Mouse (Mus musculus) stomach, postnatal 0 days (tissue): ENCODE measurements at regions not wholly inside any gene's neighbourhood (a gene's known extent, or its start where the extent isn't known, plus 50 kb on each side); places are given as distances from the start of the nearest gene placed in this dataset.

Experiments used
- ATAC-seq: fragments of 200-750 bp; cut with Nextera tagmentation; 2 replicates; pipeline ENCODE4 v1.8.0; 2017; ENCODE audit not compliant: low FRiP score, low TSS enrichment
- DNase-seq: peaks from one replicate; pipeline ENCODE4 v3.0.0-alpha.2; 2016; ENCODE audit warnings: low spot score
- H3K27ac ChIP-seq: fragments of 300-500 bp; sonication (generic); replicated peaks from 2 replicates; pipeline ENCODE4 v1.5.1; 2014; ENCODE audit warnings: mild to moderate bottlenecking, control low read depth
- H3K27me3 ChIP-seq: fragments of 300-500 bp; sonication (generic); 2 replicates; pipeline ENCODE4 v1.6.1; 2014; ENCODE audit warnings: low read length; ENCODE audit not compliant: control insufficient read depth, insufficient read depth
- H3K36me3 ChIP-seq: fragments of 300-500 bp; sonication (generic); 2 replicates; pipeline ENCODE4 v1.6.1; 2014; ENCODE audit warnings: low read length, mixed read lengths; ENCODE audit not compliant: control insufficient read depth, insufficient read depth
- H3K4me1 ChIP-seq: fragments of 300-500 bp; sonication (generic); replicated peaks from 2 replicates; pipeline ENCODE4 v1.6.1; 2014; ENCODE audit warnings: antibody characterized with exemption; ENCODE audit not compliant: control insufficient read depth, insufficient read depth
- H3K4me2 ChIP-seq: fragments of 300-500 bp; sonication (generic); replicated peaks from 2 replicates; pipeline ENCODE4 v1.6.1; 2014; ENCODE audit warnings: low read depth, mild to moderate bottlenecking, control low read depth, moderate library complexity
- H3K4me3 ChIP-seq: fragments of 300-500 bp; sonication (generic); 2 replicates; pipeline ENCODE4 v1.5.1; 2014; ENCODE audit warnings: low read depth, low read length, control low read depth
- H3K9ac ChIP-seq: fragments of 300-500 bp; sonication (generic); 2 replicates; pipeline ENCODE4 v1.6.1; 2014; ENCODE audit warnings: mild to moderate bottlenecking, low read length, control low read depth, mixed read lengths
- H3K9me3 ChIP-seq: fragments of 300-500 bp; sonication (generic); 2 replicates; pipeline ENCODE4 v1.6.1; 2016; ENCODE audit warnings: low read length; ENCODE audit not compliant: control insufficient read depth
- CTCF ChIP-seq: IDR thresholded peaks from 2 replicates; pipeline ENCODE4 v1.5.1; 2016; ENCODE audit warnings: antibody characterized with exemption, low read depth, mild to moderate bottlenecking, moderate library complexity
- EP300 ChIP-seq: optimal IDR thresholded peaks from 2 replicates; pipeline ENCODE3; 2016; ENCODE audit warnings: antibody characterized with exemption
- WGBS: fragments of 180-500 bp; shearing (Covaris S2); extraction: QIAGEN DNeasy Blood & Tissue Kit; methylation state at CpG from one replicate; pipeline ENCODE4 v1.1.7; 2014; 5-methylcytosine and 5-hydroxymethylcytosine counted together

DNA sequence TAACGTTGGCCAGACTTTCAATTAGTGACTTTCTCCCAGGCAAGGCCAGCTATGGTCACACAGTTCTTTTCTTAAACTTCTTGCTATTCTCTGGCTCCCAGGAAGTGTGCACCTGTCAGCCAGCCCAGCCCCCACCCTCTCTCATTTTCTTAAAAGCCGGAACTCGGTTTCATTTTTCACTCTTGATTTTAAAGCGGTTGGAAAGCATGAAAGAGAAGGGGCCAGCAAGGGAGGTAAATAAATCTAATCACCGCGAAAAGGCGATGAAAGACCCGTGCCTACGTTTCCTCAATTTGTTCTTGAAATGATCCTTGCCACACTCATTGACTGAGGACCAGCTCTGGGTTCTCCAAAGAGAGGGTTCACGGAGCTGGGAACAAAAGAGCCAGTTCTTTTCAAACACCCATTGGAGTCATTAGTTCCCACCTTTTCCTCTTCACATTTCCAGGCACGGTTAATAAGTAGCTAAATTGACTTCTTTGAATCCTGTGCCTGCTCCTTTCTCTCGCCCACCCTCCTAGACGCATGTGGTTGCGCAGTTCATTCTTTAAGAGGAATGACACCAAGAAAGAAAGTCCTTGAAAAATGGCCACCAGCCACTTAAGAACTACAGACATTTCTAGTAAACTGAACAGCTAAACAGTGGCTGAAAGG, 311.6 kb downstream of the Setd4 start:
- no peaks in the 10 kb centered on the region; the same call in 1 of the 2 replicates for H3K4me1 ChIP-seq
- TF ChIP-seq CTCF (no peak), EP300 (no peak)
- peak; percentile 69 for ATAC-seq
- H3K27me3 ChIP-seq: no peaks in the 10 kb centered on the region
- H3K4me2 ChIP-seq: peak overlapping the region; percentile 34; the same call in 1 of the 2 replicates
- no peak overlapping the region for H3K4me3 ChIP-seq
- H3K36me3 ChIP-seq: no peaks in the 10 kb centered on the region
- no peak overlapping the region for H3K9ac ChIP-seq
- 31% methylated on average over 14 of the region's 14 CpGs for WGBS
- no peaks in the 10 kb centered on the region for H3K9me3 ChIP-seq
- peak overlapping the region; percentile 75 for H3K27ac ChIP-seq
- peak; percentile 75 for DNase-seq

DNA sequence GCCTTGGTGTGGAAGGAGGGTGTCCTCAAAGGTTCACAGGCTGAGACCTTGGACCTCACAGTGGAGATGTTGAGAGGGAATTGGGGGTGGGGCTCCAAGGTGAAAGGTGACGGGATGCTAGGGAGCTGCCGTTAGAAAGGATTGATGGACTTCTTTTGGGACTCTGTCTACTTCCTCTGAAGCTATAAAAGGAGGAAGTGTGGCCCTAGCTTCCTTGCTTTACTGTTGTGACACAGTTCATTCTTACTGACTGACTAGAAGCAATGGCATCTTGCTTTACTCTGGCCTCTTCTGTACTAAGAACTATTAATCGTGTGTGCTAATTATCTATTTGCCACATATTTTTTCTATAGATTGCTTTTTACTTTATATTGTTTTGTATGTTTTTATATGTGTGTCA, 315.8 kb downstream of the Setd4 start:
- Histone ChIP-seq H3K27me3 (no peaks in the 10 kb centered on the region), H3K36me3 (no peaks in the 10 kb centered on the region), H3K4me2 (no peak overlapping the region), H3K9ac (no peak overlapping the region), H3K27ac (no peak overlapping the region), H3K4me3 (no peak overlapping the region), H3K4me1 (no peaks in the 10 kb centered on the region; the same call in 1 of the 2 replicates), H3K9me3 (no peaks in the 10 kb centered on the region)
- TF ChIP-seq EP300 (no peak), CTCF (no peak)
- 58% methylated on average over 3 of the region's 3 CpGs for WGBS
- ATAC-seq: no peak
- DNase-seq: no peak

DNA sequence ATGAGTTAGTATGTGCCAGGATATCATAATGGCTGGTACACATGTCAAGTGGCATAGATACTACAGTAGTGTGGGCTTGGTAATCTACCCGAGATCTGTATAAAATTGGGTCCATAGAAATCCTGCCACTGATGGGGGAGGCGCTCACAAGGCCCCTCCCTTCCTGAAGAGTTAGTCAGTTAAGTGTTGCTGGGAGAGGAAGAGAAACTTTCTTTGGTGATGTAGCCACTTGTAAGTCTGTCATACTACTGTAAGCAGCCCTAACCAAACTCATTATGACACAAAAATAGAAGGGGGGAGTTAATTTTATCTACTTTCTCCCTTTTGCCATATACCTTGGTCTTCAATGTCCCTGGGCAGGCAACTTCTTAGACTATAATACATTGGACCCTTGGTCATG, 316.3 kb downstream of the Setd4 start:
- TF ChIP-seq EP300 (no peak), CTCF (no peak)
- Histone ChIP-seq H3K4me2 (no peak overlapping the region), H3K4me3 (no peak overlapping the region), H3K9ac (no peak overlapping the region), H3K36me3 (no peaks in the 10 kb centered on the region), H3K27me3 (no peaks in the 10 kb centered on the region), H3K27ac (no peak overlapping the region), H3K4me1 (no peaks in the 10 kb centered on the region; the same call in 1 of the 2 replicates), H3K9me3 (no peaks in the 10 kb centered on the region)
- no peak for ATAC-seq
- 78% methylated on average over 2 of the region's 2 CpGs for WGBS
- DNase-seq: no peak

GRCm38 (mm10) chr16:93286816-93287215, 317.0 kb downstream of the Setd4 start:
- Histone ChIP-seq H3K27ac (no peak overlapping the region), H3K4me1 (no peaks in the 10 kb centered on the region), H3K9me3 (no peaks in the 10 kb centered on the region), H3K4me3 (no peak overlapping the region), H3K4me2 (no peak overlapping the region), H3K36me3 (no peaks in the 10 kb centered on the region), H3K27me3 (no peaks in the 10 kb centered on the region), H3K9ac (no peak overlapping the region)
- 88% methylated on average over 3 of the region's 3 CpGs for WGBS
- ATAC-seq (no peak), DNase-seq (no peak)
- TF ChIP-seq EP300 (no peak), CTCF (no peak)

DNA sequence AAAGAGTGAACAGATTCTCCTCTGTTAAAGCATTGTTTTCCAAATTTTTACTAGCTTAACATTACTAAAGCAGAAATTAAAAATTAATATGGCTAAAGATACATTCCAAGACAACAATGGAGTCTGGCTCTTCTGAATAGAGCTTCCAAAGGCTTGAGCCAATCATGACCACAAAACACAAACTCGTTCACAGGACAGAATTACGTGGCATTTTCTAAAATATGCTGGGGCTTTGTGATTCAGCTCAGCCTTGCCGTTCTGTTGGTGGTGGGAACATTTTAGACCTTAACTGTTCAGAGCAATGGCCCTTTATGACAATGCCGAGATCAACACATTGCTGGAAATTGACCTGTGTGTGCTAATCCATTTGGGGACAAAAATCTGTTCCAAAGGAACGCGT, 318.7 kb downstream of the Setd4 start:
- Histone ChIP-seq H3K4me2 (no peak overlapping the region), H3K27me3 (no peaks in the 10 kb centered on the region), H3K27ac (no peak overlapping the region), H3K4me1 (no peaks in the 10 kb centered on the region), H3K9ac (no peak overlapping the region), H3K9me3 (no peaks in the 10 kb centered on the region), H3K4me3 (no peak overlapping the region), H3K36me3 (no peaks in the 10 kb centered on the region)
- 96% methylated on average over 6 of the region's 6 CpGs for WGBS
- DNase-seq (no peak), ATAC-seq (no peak)
- TF ChIP-seq EP300: no peak
- TF ChIP-seq CTCF: no peak

DNA sequence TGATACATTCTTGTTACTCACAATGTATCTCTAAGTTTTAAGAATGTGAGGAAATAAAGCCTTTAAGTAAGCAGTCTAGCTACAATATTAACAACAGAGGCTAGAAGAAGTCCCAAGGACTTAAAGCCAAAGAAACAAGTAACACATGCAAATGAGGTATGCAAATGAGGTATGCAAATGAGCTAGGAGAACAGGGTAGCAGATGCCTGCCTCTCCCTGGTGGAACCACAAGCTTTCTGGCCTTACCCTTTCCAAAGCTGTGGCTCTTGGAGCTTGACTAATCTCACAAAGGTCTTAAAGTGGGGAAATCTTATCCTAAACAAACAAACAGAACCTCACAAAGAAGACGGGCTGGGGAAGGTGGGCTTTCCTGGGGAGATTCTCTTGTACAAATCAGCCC, 322.1 kb downstream of the Setd4 start:
- ATAC-seq: no peak
- H3K27me3 ChIP-seq: no peaks in the 10 kb centered on the region
- no peak for TF ChIP-seq CTCF
- TF ChIP-seq EP300: no peak
- 21% methylated on average over 1 of the region's 1 CpGs for WGBS
- no peak overlapping the region for H3K4me2 ChIP-seq
- H3K9me3 ChIP-seq: no peaks in the 10 kb centered on the region
- no peak overlapping the region for H3K4me3 ChIP-seq
- no peaks in the 10 kb centered on the region for H3K36me3 ChIP-seq
- H3K27ac ChIP-seq: no peak overlapping the region
- no peak for DNase-seq
- no peak overlapping the region for H3K9ac ChIP-seq
- H3K4me1 ChIP-seq: no peaks in the 10 kb centered on the region
